Mouse (Mus musculus) adrenal gland, postnatal 14 days (tissue): ENCODE measurements around the gene Mvk. TPM values are rescaled to one million over a fixed set of nuclear protein-coding genes. Genes with fewer than 3 reads are reported as not detected.
A peak's percentile ranks its signal among the peaks of the same experiment; 100 is the strongest.

Experiments
- DNase-seq: peaks from one replicate; pipeline ENCODE4 v3.0.0; 2021; ENCODE audit warnings: mixed read lengths
- long read RNA-seq, 2 experiments: library from polyadenylated mRNA; stranded (forward); transcript quantifications; one replicate each; pipeline ENCODE4 v2.0.0; 2021
- total RNA-seq: library from RNA; stranded (reverse); gene quantifications from 2 replicates; pipeline ENCODE4 v1.2.3, GENCODE M21; 2021

The Mvk gene
- 22.0 and 23.2 TPM in 2 replicates for total RNA-seq
- long read RNA-seq, experiment 1, transcript Mvk-201 (11 exons, 1,660 nt), result major isoform, 13 of 38 reads
- long read RNA-seq, experiment 1, partial matches to known transcripts, result 13 of 38 reads
- long read RNA-seq, experiment 1, other reads (novel, unspliced or antisense), result 12 of 38 reads
- long read RNA-seq, experiment 2, transcript Mvk-201 (11 exons, 1,660 nt), result major isoform, 16 of 33 reads
- long read RNA-seq, experiment 2, partial matches to known transcripts, result 12 of 33 reads
- long read RNA-seq, experiment 2, other reads (novel, unspliced or antisense), result 5 of 33 reads

- peak; percentile 99 for DNase-seq
These were observed at the start of gene Mvk, which contains the start of gene Mmab for GRCm38 (mm10) chr5:114443566-114444367. Gene Mvk (plus strand): TSS chr5:114444269. Gene Mmab (minus strand): TSS chr5:114444060.

GRCm38 (mm10) chr5:114406592-114406991 is 37.5 kb upstream of the Mvk start:
- DNase-seq, result peak; percentile 88

GRCm38 (mm10) chr5:114407269-114407668 is 36.8 kb upstream of the Mvk start:
- peak; percentile 42 for DNase-seq

GRCm38 (mm10) chr5:114407810-114408209 is 36.3 kb upstream of the Mvk start:
- no peak for DNase-seq

GRCm38 (mm10) chr5:114408846-114409245 is 35.2 kb upstream of the Mvk start:
- DNase-seq, result peak; percentile 65

GRCm38 (mm10) chr5:114410429-114410828 is 33.6 kb upstream of the Mvk start:
- DNase-seq, result no peak

- no peak for DNase-seq
These were observed 31.6 kb upstream of the Mvk start for GRCm38 (mm10) chr5:114412361-114412998.

GRCm38 (mm10) chr5:114413067-114413735 is 30.9 kb upstream of the Mvk start:
- peak; percentile 67 for DNase-seq

- no peak for DNase-seq
These were observed 28.5 kb upstream of the Mvk start for GRCm38 (mm10) chr5:114415606-114416005.

GRCm38 (mm10) chr5:114416855-114417254 is 27.2 kb upstream of the Mvk start:
- DNase-seq, result no peak

GRCm38 (mm10) chr5:114418541-114418940 is 25.5 kb upstream of the Mvk start:
- peak; percentile 50 for DNase-seq

GRCm38 (mm10) chr5:114421561-114422298 is 22.3 kb upstream of the Mvk start:
- no peak for DNase-seq

GRCm38 (mm10) chr5:114422591-114422990 is 21.5 kb upstream of the Mvk start:
- no peak for DNase-seq

- no peak for DNase-seq
These were observed 20.1 kb upstream of the Mvk start for GRCm38 (mm10) chr5:114423961-114424360.

- no peak for DNase-seq
These were observed 17.3 kb upstream of the Mvk start for GRCm38 (mm10) chr5:114426732-114427131.

GRCm38 (mm10) chr5:114428621-114429020 is 15.4 kb upstream of the Mvk start:
- DNase-seq, result no peak

- no peak for DNase-seq
These were observed 14.3 kb upstream of the Mvk start for GRCm38 (mm10) chr5:114429781-114430180.

GRCm38 (mm10) chr5:114434359-114434758 is 9.7 kb upstream of the Mvk start:
- DNase-seq, result no peak

GRCm38 (mm10) chr5:114435588-114435987 is 8.5 kb upstream of the Mvk start:
- no peak for DNase-seq

- no peak for DNase-seq
These were observed 261 bp downstream of the Mvk start for GRCm38 (mm10) chr5:114444368-114444692.

- no peak for DNase-seq
These were observed 4.9 kb downstream of the Mvk start for GRCm38 (mm10) chr5:114449011-114449410.

GRCm38 (mm10) chr5:114456287-114456686 is 12.2 kb downstream of the Mvk start:
- DNase-seq, result no peak
